In genomic region chr9:59266332-59266731, GRCm38 (mm10) we compare ENCODE assay signal across 8 mouse cellular contexts. TPM values are rescaled to one million over a fixed set of nuclear protein-coding genes. Genes with fewer than 3 reads are reported as not detected.
DNase-seq lines count a peak whose midpoint lies in the region.

No protein-coding gene starts in this region.

- intact Hi-C loops in heart, postnatal 25 days (cut with DNase I), result no loop called here

- DNase-seq in adrenal gland, postnatal 14 days, result peak; percentile 61
- DNase-seq in adrenal gland, adult 8-10 months, result no peak
- peak; percentile 25 for DNase-seq in thymus, postnatal 0 days (ENCODE audit: low spot score)
- DNase-seq in thymus, postnatal 36 days, result no peak
- peak; percentile 41 for DNase-seq in kidney, postnatal 10 days
- DNase-seq in testis, postnatal 14 days (ENCODE audit: low spot score), result peak; percentile 40
- no peak for DNase-seq in heart, adult 9 months (ENCODE audit: low spot score in 2 of 2)
- no peak for DNase-seq in heart, postnatal 25 days (ENCODE audit: low spot score)

RNA-seq across cellular contexts. Expression of gene Adpgk, which starts 25.0 kb away (rescaled TPM):
- total RNA-seq in adrenal gland, postnatal 14 days (2021), result 24.9 and 28.8 TPM in 2 replicates
- 10 to 100 TPM; 30.6 to 33.5 (median 31.2) TPM for total RNA-seq in adrenal gland, adult 8-10 months (2022)
- 19.1 and 20.6 TPM in 2 replicates for polyA plus RNA-seq in thymus, postnatal 0 days (2015; fragmentation: Nextera tagmentation; extraction: Ambion mirVana)
- 1 to 10 TPM; 7.5 to 8.3 TPM for total RNA-seq in heart, postnatal 25 days (2021)

Comparison
In these comparisons a context has a peak if more than half of its experiments do, and no peak if none do; other contexts are left out.
1. DNase-seq: peak in adrenal gland, postnatal 14 days (single experiment), thymus, postnatal 0 days (single experiment), kidney, postnatal 10 days (single experiment) and testis, postnatal 14 days (single experiment); none in adrenal gland, adult 8-10 months (single experiment), thymus, postnatal 36 days (0 of 2), heart, adult 9 months (0 of 2) and heart, postnatal 25 days (single experiment).